Comparison of ENCODE assay signal across 27 mouse cellular contexts in the genomic region with DNA sequence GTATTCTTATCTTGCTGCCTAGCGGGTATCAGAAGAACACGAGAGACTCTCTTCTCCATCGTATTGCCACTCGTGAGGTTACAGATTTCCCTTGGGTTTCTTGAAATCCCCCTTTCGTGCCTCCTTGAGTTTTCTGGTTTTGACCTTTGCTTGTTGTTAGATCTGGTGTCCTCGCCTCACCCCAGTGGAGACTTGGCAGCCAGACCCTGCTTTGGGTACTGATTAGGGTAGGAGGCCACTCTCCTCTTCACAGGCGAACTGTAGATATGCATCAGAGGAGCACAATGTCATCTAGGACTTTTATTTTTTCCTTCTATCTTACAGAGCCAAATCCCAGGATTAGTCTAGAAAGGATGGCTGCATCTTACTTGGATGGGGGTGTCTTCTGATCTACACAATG. TPM values are rescaled to one million over a fixed set of nuclear protein-coding genes. Genes with fewer than 3 reads are reported as not detected.
DNase-seq lines count a peak whose midpoint lies in the region; ATAC-seq lines count a peak whose summit lies in the region.
"Had no signal": no experiment of that assay in that cellular context is flagged by ENCODE, and none has a peak within 500 bp of the region (broad histone marks: within the 10 kb centered on the region; RNA-seq: fewer than 3 reads in every experiment).

No protein-coding gene starts in this region.

- H3K9ac ChIP-seq in heart, embryonic 11.5 days (ENCODE audit: low read depth, low read length) = no peak overlapping the region
- H3K9ac ChIP-seq: embryonic facial prominence, embryonic 12.5 days; embryonic facial prominence, embryonic 15.5 days; forebrain, embryonic 12.5 days; forebrain, embryonic 15.5 days; hindbrain, embryonic 14.5 days had no signal

- intact Hi-C loops in heart, postnatal 10 days (cut with DNase I) = no loop called here

- no peak overlapping the region for H3K4me2 ChIP-seq in heart, embryonic 11.5 days
- H3K4me2 ChIP-seq: embryonic facial prominence, embryonic 12.5 days; embryonic facial prominence, embryonic 15.5 days; forebrain, embryonic 12.5 days; forebrain, embryonic 15.5 days; hindbrain, embryonic 14.5 days had no signal

- H3K9me3 ChIP-seq in heart, embryonic 10.5 days = no peaks in the 10 kb centered on the region
- no peaks in the 10 kb centered on the region for H3K9me3 ChIP-seq in heart, embryonic 11.5 days (replicated peaks; ENCODE audit: control insufficient read depth, low read length)
- H3K9me3 ChIP-seq: embryonic facial prominence, embryonic 12.5 days; embryonic facial prominence, embryonic 15.5 days; forebrain, embryonic 12.5 days; forebrain, embryonic 15.5 days had no signal

- no peaks in the 10 kb centered on the region for H3K27me3 ChIP-seq in heart, embryonic 10.5 days (ENCODE audit: insufficient read depth, poor library complexity, severe bottlenecking)
- H3K27me3 ChIP-seq in heart, embryonic 11.5 days (ENCODE audit: control insufficient read depth, insufficient read depth, low read length) = peaks cover 3% of the 10 kb centered on the region; the same call in 1 of the 2 replicates
- H3K27me3 ChIP-seq: embryonic facial prominence, embryonic 12.5 days; embryonic facial prominence, embryonic 15.5 days; forebrain, embryonic 12.5 days; forebrain, embryonic 15.5 days had no signal

- no peak overlapping the region for H3K4me3 ChIP-seq in heart, embryonic 10.5 days
- H3K4me3 ChIP-seq in heart, embryonic 11.5 days (ENCODE audit: low read depth, low read length) = no peak overlapping the region
- H3K4me3 ChIP-seq: embryonic facial prominence, embryonic 12.5 days; embryonic facial prominence, embryonic 15.5 days; forebrain, embryonic 12.5 days; forebrain, embryonic 15.5 days had no signal

- WGBS in heart, embryonic 10.5 days = 75% methylated on average over 7 of the region's 7 CpGs
- WGBS in heart, embryonic 11.5 days (ENCODE audit: insufficient replicate concordance) = 80% methylated on average over 7 of the region's 7 CpGs

- no peak for ATAC-seq in heart, embryonic 11.5 days (replicated peaks; ENCODE audit: insufficient number of reproducible peaks, low FRiP score, low TSS enrichment)
- ATAC-seq: forebrain, embryonic 15.5 days; hindbrain, postnatal 0 days; inflammation-experienced regulatory T-cells, adult 6 months; intestine, embryonic 16.5 days; Patski had no signal

- H3K4me1 ChIP-seq in heart, embryonic 10.5 days = no peaks in the 10 kb centered on the region
- no peaks in the 10 kb centered on the region for H3K4me1 ChIP-seq in heart, embryonic 11.5 days (ENCODE audit: control insufficient read depth, insufficient read depth, low read length)
- H3K4me1 ChIP-seq: embryonic facial prominence, embryonic 12.5 days; embryonic facial prominence, embryonic 15.5 days; forebrain, embryonic 12.5 days; forebrain, embryonic 15.5 days had no signal

- DNase-seq in adrenal gland, postnatal 10 days = peak; percentile 27
- no peak for DNase-seq in adrenal gland, postnatal 25 days
- DNase-seq in heart, postnatal 10 days = peak; percentile 18
- DNase-seq in heart, embryonic 10.5 days (ENCODE audit: low spot score) = no peak
- DNase-seq in heart, postnatal 4 days = peak; percentile 22
- DNase-seq in testis, postnatal 10 days (ENCODE audit: low spot score) = peak; percentile 48
- DNase-seq in cerebellum, adult 8-10 months = no peak
- DNase-seq: B cell, adult 2 months; cerebellum, adult 18-20 months; cerebellum, adult 9-11 months; cerebellum, postnatal 25 days; gastrocnemius, postnatal 25 days; kidney, adult 18-20 months; kidney, adult 9 months had no signal

- no peak overlapping the region for H3K27ac ChIP-seq in heart, embryonic 10.5 days
- no peak overlapping the region for H3K27ac ChIP-seq in heart, embryonic 11.5 days (ENCODE audit: low read depth, low read length)
- H3K27ac ChIP-seq: embryonic facial prominence, embryonic 12.5 days; embryonic facial prominence, embryonic 15.5 days; forebrain, embryonic 12.5 days; forebrain, embryonic 15.5 days; hindbrain, embryonic 14.5 days; hindbrain, postnatal 0 days had no signal

- H3K36me3 ChIP-seq in heart, embryonic 10.5 days = no peaks in the 10 kb centered on the region
- no peaks in the 10 kb centered on the region for H3K36me3 ChIP-seq in heart, embryonic 11.5 days (ENCODE audit: control insufficient read depth, insufficient read depth, low read length)
- H3K36me3 ChIP-seq: embryonic facial prominence, embryonic 12.5 days; embryonic facial prominence, embryonic 15.5 days; forebrain, embryonic 12.5 days; forebrain, embryonic 15.5 days; G1E had no signal

RNA-seq across cellular contexts. Expression of a gene that starts 10.0 kb away (rescaled TPM):
- 10 to 100 TPM; 21.0 to 35.7 TPM for total RNA-seq in adrenal gland, postnatal 10 days (2021)
- 66.9 and 84.0 TPM in 2 replicates for total RNA-seq in adrenal gland, postnatal 25 days (2021)
- 10 to 100 TPM; 21.6 to 37.2 TPM for total RNA-seq in heart, postnatal 10 days (2021)
- 29.6 and 41.8 TPM in 2 replicates for polyA plus RNA-seq in heart, embryonic 10.5 days (2016; fragmentation: Nextera tagmentation; extraction: Ambion mirVana)
- total RNA-seq in heart, postnatal 4 days (2021) = 10 to 100 TPM; 48.4 to 64.2 TPM
- polyA plus RNA-seq in heart, embryonic 11.5 days (2014; fragmentation: Nextera tagmentation; extraction: Ambion mirVana) = 23.0 and 29.0 TPM in 2 replicates
- total RNA-seq: CH12.LX; common myeloid progenitor, adult 5-6 weeks had no signal
- polyA plus RNA-seq: G1E; inflammation-experienced regulatory T-cells, adult 6 months had no signal

Comparison
In these comparisons a context has a peak if more than half of its experiments do, and no peak if none do; other contexts are left out.
1. DNase-seq: peak in adrenal gland, postnatal 10 days (single experiment), heart, postnatal 10 days (2 of 2), heart, postnatal 4 days (single experiment) and testis, postnatal 10 days (single experiment); none in adrenal gland, postnatal 25 days (single experiment), heart, embryonic 10.5 days (single experiment) and cerebellum, adult 8-10 months (single experiment).